Mouse (Mus musculus) midbrain, postnatal 0 days (tissue): Measurements from ENCODE around the gene B4galnt3. TPM values are rescaled to one million over a fixed set of nuclear protein-coding genes. Genes with fewer than 3 reads are reported as not detected.

Experiments
- ATAC-seq: fragments of 200-750 bp; cut with Nextera tagmentation; 2 replicates; pipeline ENCODE4 v1.8.0; 2017; ENCODE audit warnings: moderate number of reproducible peaks, mild to moderate bottlenecking, moderate TSS enrichment, moderate library complexity; ENCODE audit not compliant: low FRiP score
- DNase-seq: peaks from one replicate; pipeline ENCODE4 v3.0.0-alpha.2; 2015; ENCODE audit warnings: low spot score
- H3K27ac ChIP-seq: fragments of 300-500 bp; sonication (generic); 2 replicates; pipeline ENCODE4 v1.5.1; 2014; ENCODE audit warnings: low read depth, mild to moderate bottlenecking, low read length, mixed read lengths
- H3K27me3 ChIP-seq: fragments of 300-500 bp; sonication (generic); 2 replicates; pipeline ENCODE4 v1.6.1; 2014; ENCODE audit warnings: low read length, control low read depth, mixed read lengths; ENCODE audit not compliant: insufficient read depth
- H3K36me3 ChIP-seq: fragments of 300-500 bp; sonication (generic); 2 replicates; pipeline ENCODE4 v1.6.1; 2014; ENCODE audit warnings: low read length, control low read depth, mixed read lengths; ENCODE audit not compliant: insufficient read depth
- H3K4me1 ChIP-seq: fragments of 300-500 bp; sonication (generic); 2 replicates; pipeline ENCODE4 v1.6.1; 2014; ENCODE audit warnings: mild to moderate bottlenecking, control low read depth, antibody characterized with exemption, low read length, mixed read lengths; ENCODE audit not compliant: insufficient read depth
- H3K4me2 ChIP-seq: fragments of 300-500 bp; sonication (generic); 2 replicates; pipeline ENCODE4 v1.6.1; 2014; ENCODE audit warnings: low read depth, mild to moderate bottlenecking, low read length, mixed read lengths; ENCODE audit not compliant: poor library complexity, severe bottlenecking
- H3K4me3 ChIP-seq: fragments of 300-500 bp; sonication (generic); 2 replicates; pipeline ENCODE4 v1.5.1; 2014; ENCODE audit warnings: low read depth, mild to moderate bottlenecking, low read length, moderate library complexity
- H3K9ac ChIP-seq: fragments of 300-500 bp; sonication (generic); replicated peaks from 2 replicates; pipeline ENCODE4 v1.6.1; 2014; ENCODE audit warnings: mild to moderate bottlenecking, low read length, moderate library complexity, mixed read lengths; ENCODE audit not compliant: poor library complexity, severe bottlenecking
- H3K9me3 ChIP-seq: fragments of 300-500 bp; sonication (generic); 2 replicates; pipeline ENCODE4 v1.6.1; 2016; ENCODE audit warnings: low read length, control low read depth
- CTCF ChIP-seq: IDR thresholded peaks from 2 replicates; pipeline ENCODE4 v1.5.1; 2016; ENCODE audit warnings: antibody characterized with exemption, mild to moderate bottlenecking
- WGBS: fragments of 180-500 bp; shearing (Covaris S2); extraction: QIAGEN DNeasy Blood & Tissue Kit; methylation state at CpG from one replicate; pipeline ENCODE4 v1.1.7; 2014; 5-methylcytosine and 5-hydroxymethylcytosine counted together
- polyA plus RNA-seq: library from polyadenylated mRNA; unstranded; fragments of >200 nt; fragmentation: Nextera tagmentation; extraction: Ambion mirVana; gene quantifications from 2 replicates; pipeline ENCODE4 v1.2.1, GENCODE M21; 2015
- total RNA-seq: library from RNA; depleted of rRNA; stranded (reverse); fragments of >200 nt; gene quantifications from 2 replicates; pipeline ENCODE4 v1.2.3, GENCODE M21; 2014

Gene B4galnt3
- total and polyA plus RNA-seq, 2 experiments from 2014 or later = 0.16 to 0.82 TPM

DNA sequence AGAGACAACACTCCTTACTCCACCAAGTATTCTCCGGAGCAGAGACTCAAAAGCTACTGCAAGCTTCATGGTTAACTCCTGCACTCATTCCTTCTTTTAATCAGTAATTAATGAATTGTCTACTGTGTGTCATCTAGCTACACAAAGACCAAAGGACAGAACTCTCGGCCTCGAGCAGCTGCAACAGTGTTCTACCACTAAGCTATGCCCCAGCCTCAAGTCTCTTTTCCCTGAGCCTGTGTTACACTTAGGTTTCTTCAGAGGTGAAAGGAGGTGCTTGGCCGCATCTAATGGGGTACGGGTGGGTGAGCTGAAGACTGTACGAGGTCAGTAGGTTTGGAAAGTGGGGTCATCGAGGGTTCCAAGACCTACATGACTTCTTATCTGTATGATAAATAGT is 30.8 kb downstream of the B4galnt3 start:
- H3K4me1 ChIP-seq = no peaks in the 10 kb centered on the region
- H3K27ac ChIP-seq = no peak overlapping the region
- H3K36me3 ChIP-seq = no peaks in the 10 kb centered on the region
- H3K9me3 ChIP-seq = no peaks in the 10 kb centered on the region
- H3K9ac ChIP-seq = no peak overlapping the region
- no peak overlapping the region for H3K4me3 ChIP-seq
- WGBS = 90% methylated on average over 7 of the region's 7 CpGs
- ATAC-seq (no peak), DNase-seq (no peak)
- no peak overlapping the region for H3K4me2 ChIP-seq
- no peak for TF ChIP-seq CTCF
- H3K27me3 ChIP-seq = no peaks in the 10 kb centered on the region

- Histone ChIP-seq H3K4me3 (no peak overlapping the region), H3K27ac (no peak overlapping the region), H3K9ac (no peak overlapping the region), H3K9me3 (no peaks in the 10 kb centered on the region), H3K36me3 (no peaks in the 10 kb centered on the region), H3K4me2 (no peak overlapping the region), H3K27me3 (no peaks in the 10 kb centered on the region), H3K4me1 (no peaks in the 10 kb centered on the region)
- WGBS = 57% methylated on average over 12 of the region's 12 CpGs
- DNase-seq (no peak), ATAC-seq (no peak)
- no peak for TF ChIP-seq CTCF
Measured at GRCm38 (mm10) chr6:120262886-120263531, 31.4 kb downstream of the B4galnt3 start.

DNA sequence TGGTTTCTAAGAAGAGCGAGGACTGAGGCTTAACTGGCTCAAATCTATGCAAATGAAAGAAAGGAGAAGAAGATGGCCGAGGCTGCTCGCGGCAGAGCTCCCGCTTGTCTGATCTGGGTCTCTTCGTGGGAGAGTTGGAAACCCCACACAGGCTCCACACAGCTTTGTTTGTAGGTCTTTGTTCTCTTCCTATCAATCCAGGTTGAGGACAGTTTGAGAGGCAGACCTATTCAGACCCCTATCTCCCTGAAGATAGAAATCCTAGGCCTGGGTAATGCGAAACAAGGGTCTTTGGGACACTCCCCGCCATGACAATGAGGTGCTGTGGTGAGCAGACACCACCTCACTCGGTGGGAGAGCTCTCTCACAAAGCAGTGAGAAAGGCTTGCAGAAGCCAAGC is 34.9 kb downstream of the B4galnt3 start:
- Histone ChIP-seq H3K27ac (no peak overlapping the region), H3K9me3 (no peaks in the 10 kb centered on the region), H3K36me3 (no peaks in the 10 kb centered on the region), H3K4me2 (no peak overlapping the region), H3K4me3 (no peak overlapping the region), H3K27me3 (no peaks in the 10 kb centered on the region), H3K4me1 (no peaks in the 10 kb centered on the region), H3K9ac (no peak overlapping the region)
- TF ChIP-seq CTCF = no peak
- DNase-seq = no peak
- no peak for ATAC-seq
- 29% methylated on average over 9 of the region's 9 CpGs for WGBS

GRCm38 (mm10) chr6:120256431-120256935 is 37.9 kb downstream of the B4galnt3 start:
- H3K27ac ChIP-seq = no peak overlapping the region
- WGBS = 67% methylated on average over 5 of the region's 5 CpGs

DNA sequence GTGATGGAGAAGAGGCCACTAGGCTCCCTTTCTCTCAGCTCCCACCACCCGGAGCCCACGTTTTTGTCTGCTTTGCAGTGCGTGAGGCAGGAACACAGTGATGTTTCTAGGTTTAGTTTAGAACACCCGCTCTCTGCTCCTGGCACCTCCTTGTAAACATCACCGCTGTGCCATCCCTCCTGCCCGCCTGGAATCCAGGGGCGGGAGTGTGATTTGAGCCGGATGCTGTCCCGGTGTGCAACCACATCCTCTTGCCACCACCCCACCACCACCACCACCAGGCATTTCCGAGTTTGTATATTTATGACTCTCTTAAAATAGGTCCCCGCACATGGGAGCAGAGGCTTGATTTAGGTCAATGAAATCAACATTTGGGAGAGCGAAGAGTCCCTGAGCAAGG is 38.7 kb downstream of the B4galnt3 start:
- H3K27ac ChIP-seq = no peak overlapping the region
- H3K9ac ChIP-seq = no peak overlapping the region
- H3K4me2 ChIP-seq = no peak overlapping the region
- no peak for ATAC-seq
- no peaks in the 10 kb centered on the region for H3K27me3 ChIP-seq
- H3K4me3 ChIP-seq = no peak overlapping the region
- no peak for TF ChIP-seq CTCF
- H3K4me1 ChIP-seq = no peaks in the 10 kb centered on the region
- no peaks in the 10 kb centered on the region for H3K9me3 ChIP-seq
- WGBS = 87% methylated on average over 12 of the region's 12 CpGs
- H3K36me3 ChIP-seq = no peaks in the 10 kb centered on the region
- DNase-seq = no peak

More at GRCm38 (mm10) chr6:120256431-120256935, 37.9 kb downstream of the B4galnt3 start:
- TF ChIP-seq CTCF = no peak
- Histone ChIP-seq H3K9me3 (no peaks in the 10 kb centered on the region), H3K4me2 (no peak overlapping the region), H3K27me3 (no peaks in the 10 kb centered on the region), H3K4me3 (no peak overlapping the region), H3K9ac (no peak overlapping the region), H3K4me1 (no peaks in the 10 kb centered on the region), H3K36me3 (no peaks in the 10 kb centered on the region)
- DNase-seq (no peak), ATAC-seq (no peak)

DNA sequence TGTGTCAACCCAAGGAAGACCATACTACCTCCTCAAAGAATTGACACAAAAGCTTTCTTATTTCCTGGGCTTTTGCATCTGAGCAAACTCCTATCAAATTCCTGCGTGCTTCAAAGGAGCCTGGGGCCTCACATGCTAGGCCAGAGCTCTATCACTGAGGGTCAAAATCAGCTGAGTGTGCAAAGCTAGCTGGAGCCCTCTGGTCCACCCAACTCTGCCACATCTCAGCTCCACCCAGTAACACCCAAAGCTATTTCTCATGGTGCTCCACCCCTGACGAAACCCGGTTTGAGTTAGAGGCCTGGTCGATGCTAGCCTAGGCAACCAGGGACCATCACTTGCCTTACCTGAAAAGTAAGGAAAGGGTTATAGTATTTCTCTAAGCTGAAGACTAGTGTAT is 39.2 kb downstream of the B4galnt3 start:
- no peak overlapping the region for H3K4me2 ChIP-seq
- H3K4me3 ChIP-seq = no peak overlapping the region
- ATAC-seq (no peak), DNase-seq (no peak)
- H3K36me3 ChIP-seq = no peaks in the 10 kb centered on the region
- H3K27ac ChIP-seq = no peak overlapping the region
- 75% methylated on average over 4 of the region's 4 CpGs for WGBS
- no peaks in the 10 kb centered on the region for H3K27me3 ChIP-seq
- no peaks in the 10 kb centered on the region for H3K9me3 ChIP-seq
- H3K4me1 ChIP-seq = no peaks in the 10 kb centered on the region
- no peak overlapping the region for H3K9ac ChIP-seq
- no peak for TF ChIP-seq CTCF
